Mouse (Mus musculus) neural tube, embryonic 15.5 days (tissue): ENCODE data around the gene Wee2. TPM values are rescaled to one million over a fixed set of nuclear protein-coding genes. Genes with fewer than 3 reads are reported as not detected.

Source experiments
- ATAC-seq: fragments of 200-750 bp; cut with Nextera tagmentation; 2 replicates; pipeline ENCODE4 v1.8.0; 2017; ENCODE audit warnings: mild to moderate bottlenecking, moderate TSS enrichment, moderate library complexity; ENCODE audit not compliant: low FRiP score
- H3K27ac ChIP-seq: fragments of 300-500 bp; sonication (generic); replicated peaks from 2 replicates; pipeline ENCODE4 v1.5.1; 2015; ENCODE audit warnings: mild to moderate bottlenecking, inconsistent platforms
- H3K27me3 ChIP-seq: fragments of 300-500 bp; sonication (generic); replicated peaks from 2 replicates; pipeline ENCODE4 v1.6.1; 2015; ENCODE audit warnings: inconsistent platforms
- H3K36me3 ChIP-seq: fragments of 300-500 bp; sonication (generic); 2 replicates; pipeline ENCODE4 v1.6.1; 2015; ENCODE audit warnings: inconsistent platforms
- H3K4me1 ChIP-seq: fragments of 300-500 bp; sonication (generic); 2 replicates; pipeline ENCODE4 v1.6.1; 2015; ENCODE audit warnings: inconsistent platforms
- H3K4me2 ChIP-seq: fragments of 300-500 bp; sonication (generic); 2 replicates; pipeline ENCODE4 v1.6.1; 2015; ENCODE audit warnings: inconsistent platforms, mild to moderate bottlenecking, moderate library complexity
- H3K4me3 ChIP-seq: fragments of 300-500 bp; sonication (generic); replicated peaks from 2 replicates; pipeline ENCODE4 v1.5.1; 2015; ENCODE audit warnings: mild to moderate bottlenecking, inconsistent platforms
- H3K9ac ChIP-seq: fragments of 300-500 bp; sonication (generic); replicated peaks from 2 replicates; pipeline ENCODE4 v1.6.1; 2015; ENCODE audit warnings: mild to moderate bottlenecking, inconsistent platforms
- H3K9me3 ChIP-seq: fragments of 300-500 bp; sonication (generic); replicated peaks from 2 replicates; pipeline ENCODE4 v1.6.1; 2016; ENCODE audit warnings: inconsistent platforms
- WGBS: fragments of 180-500 bp; shearing (Covaris S2); methylation state at CpG from one replicate; pipeline ENCODE4 v1.1.7; 2015; ENCODE audit warnings: mixed read lengths; 5-methylcytosine and 5-hydroxymethylcytosine counted together
- polyA plus RNA-seq: library from polyadenylated mRNA; unstranded; fragments of >200 nt; fragmentation: Nextera tagmentation; extraction: Ambion mirVana; gene quantifications from 2 replicates; pipeline ENCODE4 v1.2.1, GENCODE M21; 2015

Wee2 gene
- 0.08 and 0.15 TPM in 2 replicates for polyA plus RNA-seq

DNA sequence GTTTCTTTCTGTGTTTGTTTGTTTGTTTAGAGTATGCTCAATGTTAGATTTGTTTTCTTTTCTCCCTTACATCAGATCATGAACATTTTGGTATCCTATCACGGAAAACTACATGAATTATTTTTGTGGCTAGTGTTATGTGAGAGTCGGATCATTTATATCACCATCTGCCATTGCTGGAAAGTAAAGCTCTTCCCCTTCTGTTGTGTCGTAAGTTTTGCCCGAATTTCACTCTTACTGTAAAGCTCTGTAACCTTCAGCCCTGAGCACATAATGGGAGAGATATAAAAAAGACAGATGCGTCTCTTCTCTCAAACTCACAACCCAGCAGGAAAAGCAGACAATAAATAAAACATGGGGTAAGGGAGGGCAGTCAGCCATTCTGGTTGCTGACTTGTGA lies at the start of gene Wee2:
Gene Wee2 (plus strand): TSS at position 153 of the 400 bp plus-strand sequence.
- peaks cover 20% of the 10 kb centered on the region for H3K4me1 ChIP-seq
- peak within 1 kb of the TSS; percentile 38 for H3K4me2 ChIP-seq
- H3K27ac ChIP-seq = no peak within 1 kb of the TSS
- H3K36me3 ChIP-seq = no peaks in the 10 kb centered on the region
- no peak within 1 kb of the TSS for H3K4me3 ChIP-seq
- H3K9me3 ChIP-seq = no peaks in the 10 kb centered on the region
- H3K27me3 ChIP-seq = no peaks in the 10 kb centered on the region
- 53% methylated on average over 5 of the region's 5 CpGs for WGBS
- H3K9ac ChIP-seq = no peak within 1 kb of the TSS
- ATAC-seq = no peak

DNA sequence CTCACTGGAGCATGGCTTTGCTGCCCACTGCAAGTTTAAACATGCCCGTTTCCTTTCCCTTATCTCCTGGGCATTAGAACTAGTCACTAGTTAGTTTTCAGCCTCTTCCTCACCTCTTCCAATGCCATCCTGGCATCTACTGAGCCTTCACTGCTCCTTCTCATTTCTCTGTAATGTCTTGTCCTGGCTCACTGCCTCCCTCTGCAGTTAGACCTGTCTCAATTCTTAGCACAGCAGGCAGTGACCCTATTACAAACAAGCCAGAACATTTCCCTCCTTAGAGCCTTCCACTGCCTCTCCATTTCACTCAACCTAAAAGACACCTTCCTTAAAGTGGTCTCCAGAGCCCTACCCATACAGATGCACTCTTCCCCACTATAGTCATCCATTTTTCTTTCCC lies 47.9 kb upstream of the Wee2 start:
- peaks cover 21% of the 10 kb centered on the region for H3K36me3 ChIP-seq
- no peaks in the 10 kb centered on the region for H3K9me3 ChIP-seq
- no peak overlapping the region for H3K27ac ChIP-seq
- no peaks in the 10 kb centered on the region for H3K27me3 ChIP-seq
- H3K4me3 ChIP-seq = no peak overlapping the region
- no peak overlapping the region for H3K4me2 ChIP-seq
- WGBS = 89% methylated on average over 1 of the region's 1 CpGs
- peaks cover 8% of the 10 kb centered on the region; the same call in 1 of the 2 replicates for H3K4me1 ChIP-seq
- no peak overlapping the region for H3K9ac ChIP-seq
- ATAC-seq = no peak

DNA sequence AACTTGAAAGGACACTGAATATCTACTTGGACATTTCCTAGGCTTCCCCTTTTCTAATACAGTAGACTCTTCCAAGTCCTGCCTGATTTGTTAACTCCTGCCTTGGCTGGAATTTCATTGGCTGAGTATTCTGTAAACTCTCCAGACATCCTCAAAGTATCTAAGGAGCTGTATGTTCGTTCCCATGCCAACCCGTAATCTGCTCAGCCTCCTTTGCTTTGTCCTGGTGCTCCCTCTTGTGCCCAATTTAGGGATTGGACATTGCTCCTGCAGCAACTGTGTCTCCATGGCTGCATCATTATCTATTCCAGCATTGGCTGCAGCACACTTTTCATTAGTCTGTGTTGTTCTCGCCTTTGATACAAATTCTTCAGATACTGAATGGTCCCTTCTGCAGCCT lies 45.7 kb upstream of the Wee2 start:
- Histone ChIP-seq H3K9ac (no peak overlapping the region), H3K27me3 (no peaks in the 10 kb centered on the region), H3K27ac (peak overlapping the region; percentile 38), H3K4me3 (no peak overlapping the region), H3K4me2 (no peak overlapping the region), H3K9me3 (no peaks in the 10 kb centered on the region), H3K36me3 (peaks cover 23% of the 10 kb centered on the region), H3K4me1 (peaks cover 8% of the 10 kb centered on the region; the same call in 1 of the 2 replicates)
- WGBS = 5% methylated on average over 3 of the region's 3 CpGs
- ATAC-seq = peak; percentile 97

DNA sequence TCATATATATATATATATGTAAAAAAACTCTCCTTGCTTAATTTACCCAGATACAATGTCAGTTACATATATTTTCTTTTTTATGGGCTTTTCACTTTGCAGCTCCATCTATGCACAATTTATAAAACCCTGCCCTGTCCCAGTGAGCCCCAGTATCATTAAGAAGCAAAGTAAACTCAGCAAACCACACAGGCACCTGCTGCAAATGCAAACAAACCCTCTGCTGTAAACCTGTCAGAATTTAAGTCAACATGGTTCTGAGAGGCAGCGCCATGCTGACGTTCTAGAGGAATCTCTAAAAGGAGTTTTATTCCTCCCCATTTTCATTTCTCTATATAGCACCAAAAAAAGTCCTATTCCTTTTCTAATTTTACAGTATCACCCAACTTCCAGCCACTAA lies 36.9 kb upstream of the Wee2 start:
- Histone ChIP-seq H3K4me2 (no peak overlapping the region), H3K4me3 (no peak overlapping the region), H3K4me1 (no peaks in the 10 kb centered on the region), H3K9ac (no peak overlapping the region), H3K27ac (no peak overlapping the region), H3K9me3 (no peaks in the 10 kb centered on the region), H3K27me3 (no peaks in the 10 kb centered on the region), H3K36me3 (peaks cover 67% of the 10 kb centered on the region)
- WGBS = 93% methylated on average over 2 of the region's 2 CpGs
- ATAC-seq = no peak

DNA sequence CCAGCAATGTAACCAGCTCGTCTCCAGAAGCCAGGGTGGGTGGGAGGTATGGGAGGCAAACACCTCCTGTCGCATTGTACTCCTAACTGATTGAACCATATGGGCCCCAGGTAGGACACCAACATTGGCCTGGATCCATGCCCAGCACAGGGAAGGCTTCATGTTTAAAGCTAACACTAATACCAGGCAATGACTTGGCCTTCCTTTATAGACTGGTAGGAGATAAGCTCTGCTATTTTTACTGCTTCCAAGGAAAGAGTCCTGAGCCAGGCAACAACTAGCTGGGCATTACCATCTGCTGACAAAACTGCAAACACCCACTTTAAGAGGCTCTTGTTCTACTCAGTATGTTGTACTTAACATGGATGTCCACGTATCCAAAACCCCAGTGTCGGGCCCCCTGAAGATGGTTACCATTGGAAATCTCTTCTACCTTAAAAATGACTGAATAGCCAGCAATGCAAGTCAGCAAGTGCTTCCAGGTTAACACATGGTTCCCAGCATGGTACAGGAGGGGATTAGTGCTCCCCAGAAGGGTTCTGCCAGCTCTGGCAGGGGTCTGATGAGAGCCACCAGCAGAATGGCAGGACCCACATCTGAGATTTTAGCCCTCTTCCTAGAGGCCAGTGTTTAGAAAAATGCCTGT lies 35.1 kb upstream of the Wee2 start:
- Histone ChIP-seq H3K36me3 (peaks cover 68% of the 10 kb centered on the region), H3K4me2 (no peak overlapping the region), H3K27me3 (no peaks in the 10 kb centered on the region), H3K9ac (no peak overlapping the region), H3K4me1 (no peaks in the 10 kb centered on the region), H3K4me3 (no peak overlapping the region), H3K27ac (no peak overlapping the region), H3K9me3 (no peaks in the 10 kb centered on the region)
- no peak for ATAC-seq
- 94% methylated on average over 4 of the region's 4 CpGs for WGBS

DNA sequence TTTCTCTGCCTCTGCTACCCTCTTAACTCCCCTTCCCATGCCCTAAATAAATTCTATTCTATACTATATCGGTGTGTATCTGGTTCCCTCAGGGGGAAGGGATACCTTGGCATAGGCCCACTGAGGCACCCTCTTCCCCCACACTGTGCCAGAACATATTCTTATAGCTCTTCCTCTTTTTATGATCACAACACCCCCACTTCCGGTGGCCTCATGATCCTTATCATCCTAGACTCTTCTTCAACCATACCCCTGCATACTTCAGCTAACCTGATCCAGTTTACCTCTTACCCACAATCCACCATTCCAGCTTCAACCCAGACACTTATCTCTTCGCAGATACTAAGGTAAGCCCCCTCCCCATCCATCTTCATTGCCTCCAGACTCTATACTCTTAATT lies 27.8 kb upstream of the Wee2 start:
- Histone ChIP-seq H3K4me2 (no peak overlapping the region), H3K27ac (no peak overlapping the region), H3K4me1 (no peaks in the 10 kb centered on the region), H3K27me3 (no peaks in the 10 kb centered on the region), H3K36me3 (peaks cover 37% of the 10 kb centered on the region), H3K9me3 (no peaks in the 10 kb centered on the region), H3K4me3 (no peak overlapping the region), H3K9ac (no peak overlapping the region)
- no peak for ATAC-seq
- WGBS = 94% methylated on average over 3 of the region's 3 CpGs

DNA sequence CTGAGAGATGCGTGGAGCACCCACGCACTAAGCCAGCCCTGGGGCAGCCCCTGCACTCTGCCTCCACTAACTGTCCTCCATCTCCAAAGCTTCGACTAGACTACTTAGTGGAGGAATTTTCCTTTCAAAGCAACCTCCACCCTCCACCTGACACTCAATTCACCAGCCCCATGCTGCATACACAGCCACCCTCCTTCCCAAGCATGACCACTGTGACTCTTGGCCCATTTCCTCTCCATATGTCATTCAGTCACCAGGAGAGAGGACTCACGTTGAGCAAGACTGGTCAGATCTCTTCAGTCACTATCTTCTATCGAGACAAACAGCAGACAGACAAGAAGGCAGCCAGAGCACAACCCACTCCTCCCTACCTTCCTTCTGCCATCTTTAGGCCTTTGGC lies 25.8 kb upstream of the Wee2 start:
- Histone ChIP-seq H3K9me3 (no peaks in the 10 kb centered on the region), H3K9ac (no peak overlapping the region), H3K4me3 (no peak overlapping the region), H3K27me3 (no peaks in the 10 kb centered on the region), H3K27ac (no peak overlapping the region), H3K4me2 (no peak overlapping the region), H3K36me3 (peaks cover 26% of the 10 kb centered on the region), H3K4me1 (no peaks in the 10 kb centered on the region)
- 90% methylated on average over 5 of the region's 5 CpGs for WGBS
- no peak for ATAC-seq

DNA sequence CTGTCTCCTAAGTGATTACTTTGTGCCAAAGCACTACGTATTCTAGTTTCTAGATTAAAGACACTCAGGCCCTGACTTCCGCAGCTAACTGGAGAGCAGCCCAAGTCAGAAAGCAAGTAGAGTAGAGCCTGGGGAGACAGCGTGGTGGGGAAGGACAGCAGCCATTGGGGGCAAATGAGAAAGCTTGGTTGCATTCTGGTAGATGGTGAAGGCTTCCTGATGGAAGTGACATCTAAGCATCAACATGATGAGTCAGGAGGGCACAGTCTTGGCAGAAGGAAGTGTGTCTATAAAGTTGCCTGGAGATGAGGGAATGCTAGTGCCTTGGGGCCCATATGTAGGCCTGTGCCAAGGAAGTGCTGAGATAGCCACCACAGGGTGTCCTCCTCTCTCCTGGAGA lies 25.3 kb upstream of the Wee2 start:
- Histone ChIP-seq H3K4me2 (no peak overlapping the region), H3K9ac (no peak overlapping the region), H3K27me3 (no peaks in the 10 kb centered on the region), H3K27ac (no peak overlapping the region), H3K4me1 (no peaks in the 10 kb centered on the region), H3K4me3 (no peak overlapping the region), H3K9me3 (no peaks in the 10 kb centered on the region), H3K36me3 (peaks cover 26% of the 10 kb centered on the region)
- 87% methylated on average over 3 of the region's 3 CpGs for WGBS
- no peak for ATAC-seq

DNA sequence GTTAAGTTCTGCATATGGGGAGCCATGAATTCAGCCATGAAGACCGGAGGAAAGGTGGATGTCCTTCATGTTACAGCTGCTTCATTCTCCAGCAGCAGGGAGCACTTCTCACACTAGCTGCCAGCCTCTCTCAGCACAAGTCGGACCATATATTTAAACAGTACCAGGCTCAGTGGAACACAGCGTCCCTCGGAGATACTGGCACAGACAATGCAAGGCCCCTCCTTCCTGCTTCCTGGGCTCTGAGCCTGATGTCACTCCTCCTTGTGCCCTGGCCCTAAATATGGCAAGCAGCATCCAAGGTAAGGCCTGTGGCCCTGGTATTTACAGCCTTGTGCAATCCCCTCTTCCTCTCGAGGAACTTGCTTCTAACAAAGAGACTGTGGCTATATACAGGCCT lies 23.1 kb upstream of the Wee2 start:
- Histone ChIP-seq H3K9me3 (no peaks in the 10 kb centered on the region), H3K36me3 (peaks cover 19% of the 10 kb centered on the region), H3K4me1 (no peaks in the 10 kb centered on the region), H3K9ac (no peak overlapping the region), H3K27ac (no peak overlapping the region), H3K4me3 (no peak overlapping the region), H3K27me3 (no peaks in the 10 kb centered on the region), H3K4me2 (no peak overlapping the region)
- ATAC-seq = no peak
- WGBS = 40% methylated on average over 5 of the region's 5 CpGs

DNA sequence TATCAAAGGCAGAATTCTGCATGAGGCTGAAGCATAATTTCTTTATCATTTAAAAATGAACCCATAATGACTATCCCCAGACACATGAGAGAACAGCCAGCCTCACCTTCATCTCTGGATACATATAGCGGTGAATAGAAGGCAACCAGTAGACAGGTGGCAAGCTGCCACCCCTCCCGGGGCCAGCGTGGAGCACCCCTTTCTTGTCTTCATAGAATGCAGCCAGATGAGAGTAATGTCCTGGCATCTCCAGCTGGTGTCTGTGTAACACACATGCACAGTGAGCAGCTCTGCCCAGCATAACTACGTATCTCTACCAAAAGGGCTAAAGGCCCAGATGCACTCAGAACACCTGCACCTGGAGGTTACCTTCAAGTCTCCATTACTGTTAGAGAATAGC lies 20.5 kb upstream of the Wee2 start:
- Histone ChIP-seq H3K9ac (no peak overlapping the region), H3K4me1 (no peaks in the 10 kb centered on the region), H3K27ac (no peak overlapping the region), H3K27me3 (no peaks in the 10 kb centered on the region), H3K9me3 (no peaks in the 10 kb centered on the region), H3K4me3 (no peak overlapping the region), H3K36me3 (peaks cover 22% of the 10 kb centered on the region; the same call in 1 of the 2 replicates), H3K4me2 (no peak overlapping the region)
- 86% methylated on average over 4 of the region's 4 CpGs for WGBS
- no peak for ATAC-seq

DNA sequence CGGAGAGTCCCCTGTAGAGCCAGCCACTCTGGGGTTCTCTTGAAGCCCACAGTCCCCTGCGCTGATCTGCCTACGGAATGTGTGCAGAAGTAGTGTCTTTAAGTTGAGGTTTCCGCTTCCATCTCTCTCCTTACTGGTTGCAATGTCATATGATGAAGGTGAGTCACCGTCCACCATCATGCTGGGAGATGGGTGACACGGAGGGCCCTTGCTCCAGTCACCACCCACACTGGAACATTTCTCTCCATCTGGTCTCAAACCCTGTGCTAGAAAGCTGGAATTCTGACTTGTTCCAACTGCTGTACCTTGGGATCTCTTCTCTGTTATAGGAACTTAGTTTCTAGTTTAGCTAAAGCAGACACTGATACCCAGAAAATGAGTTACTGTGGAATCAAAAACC lies 17.8 kb upstream of the Wee2 start:
- Histone ChIP-seq H3K4me1 (no peaks in the 10 kb centered on the region), H3K36me3 (peaks cover 18% of the 10 kb centered on the region; the same call in 1 of the 2 replicates), H3K27ac (no peak overlapping the region), H3K9me3 (no peaks in the 10 kb centered on the region), H3K27me3 (no peaks in the 10 kb centered on the region), H3K4me2 (no peak overlapping the region), H3K9ac (no peak overlapping the region), H3K4me3 (no peak overlapping the region)
- ATAC-seq = no peak
- WGBS = 96% methylated on average over 6 of the region's 6 CpGs

DNA sequence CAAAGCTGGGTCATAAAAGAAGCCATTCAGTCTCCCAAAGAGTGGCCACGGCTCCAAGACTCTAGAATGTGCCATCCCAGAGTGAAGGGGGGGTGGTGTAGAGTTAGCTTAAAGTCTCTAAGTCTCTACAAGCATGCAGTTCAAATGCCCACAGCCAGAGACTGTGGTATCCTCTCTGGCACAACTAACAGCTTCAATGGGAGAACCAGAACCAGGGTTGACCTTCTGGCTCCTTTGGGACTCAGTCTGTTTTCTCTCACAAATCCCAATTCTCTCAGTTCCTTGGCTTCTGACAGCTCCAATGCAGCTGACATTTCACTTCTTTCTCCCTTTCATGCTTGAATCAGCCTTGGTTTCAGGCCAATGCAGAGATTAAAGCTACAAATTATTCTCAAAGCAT lies 15.9 kb upstream of the Wee2 start:
- Histone ChIP-seq H3K4me3 (no peak overlapping the region), H3K27ac (no peak overlapping the region), H3K4me1 (no peaks in the 10 kb centered on the region), H3K27me3 (no peaks in the 10 kb centered on the region), H3K9ac (no peak overlapping the region), H3K36me3 (peaks cover 11% of the 10 kb centered on the region; the same call in 1 of the 2 replicates), H3K9me3 (no peaks in the 10 kb centered on the region), H3K4me2 (no peak overlapping the region)
- 72% methylated on average over 1 of the region's 1 CpGs for WGBS
- ATAC-seq = no peak
